Mouse (Mus musculus) midbrain, embryonic 13.5 days (tissue): Measurements from ENCODE around the gene Sod3. TPM values are rescaled to one million over a fixed set of nuclear protein-coding genes. Genes with fewer than 3 reads are reported as not detected.

Experiments
- ATAC-seq: fragments of 200-750 bp; cut with Nextera tagmentation; 2 replicates; pipeline ENCODE4 v1.8.0; 2017; ENCODE audit warnings: mild to moderate bottlenecking, moderate TSS enrichment, moderate library complexity
- H3K27ac ChIP-seq: fragments of 300-500 bp; sonication (generic); 2 replicates; pipeline ENCODE4 v1.5.1; 2015; ENCODE audit warnings: inconsistent platforms, mild to moderate bottlenecking, moderate library complexity
- H3K27me3 ChIP-seq: fragments of 300-500 bp; sonication (generic); 2 replicates; pipeline ENCODE4 v1.6.1; 2015; ENCODE audit warnings: mild to moderate bottlenecking, inconsistent platforms
- H3K36me3 ChIP-seq: fragments of 300-500 bp; sonication (generic); 2 replicates; pipeline ENCODE4 v1.6.1; 2015; ENCODE audit warnings: mild to moderate bottlenecking, inconsistent platforms
- H3K4me1 ChIP-seq: fragments of 300-500 bp; sonication (generic); replicated peaks from 2 replicates; pipeline ENCODE4 v1.6.1; 2015; ENCODE audit warnings: inconsistent platforms
- H3K4me2 ChIP-seq: fragments of 300-500 bp; sonication (generic); replicated peaks from 2 replicates; pipeline ENCODE4 v1.6.1; 2015; ENCODE audit warnings: moderate library complexity, mild to moderate bottlenecking, inconsistent platforms
- H3K4me3 ChIP-seq: fragments of 300-500 bp; sonication (generic); replicated peaks from 2 replicates; pipeline ENCODE4 v1.5.1; 2015; ENCODE audit warnings: mild to moderate bottlenecking, inconsistent platforms
- H3K9ac ChIP-seq: fragments of 300-500 bp; sonication (generic); replicated peaks from 2 replicates; pipeline ENCODE4 v1.6.1; 2015; ENCODE audit warnings: mild to moderate bottlenecking, inconsistent platforms
- H3K9me3 ChIP-seq: fragments of 300-500 bp; sonication (generic); 2 replicates; pipeline ENCODE4 v1.6.1; 2016; ENCODE audit warnings: mild to moderate bottlenecking, inconsistent platforms
- WGBS: fragments of 180-500 bp; shearing (Covaris S2); methylation state at CpG from one replicate; pipeline ENCODE4 v1.1.7; 2015; 5-methylcytosine and 5-hydroxymethylcytosine counted together
- polyA plus RNA-seq: library from polyadenylated mRNA; unstranded; fragments of >200 nt; fragmentation: Nextera tagmentation; extraction: Ambion mirVana; gene quantifications from 2 replicates; pipeline ENCODE4 v1.2.1, GENCODE M21; 2015

The Sod3 gene
- 0.50 and 0.52 TPM in 2 replicates for polyA plus RNA-seq

- Histone ChIP-seq H3K9me3 (no peaks in the 10 kb centered on the region), H3K27ac (no peak within 1 kb of the TSS), H3K36me3 (no peaks in the 10 kb centered on the region), H3K27me3 (peaks cover 10% of the 10 kb centered on the region; the same call in 1 of the 2 replicates), H3K9ac (no peak within 1 kb of the TSS), H3K4me3 (no peak within 1 kb of the TSS), H3K4me1 (peaks cover 25% of the 10 kb centered on the region), H3K4me2 (no peak within 1 kb of the TSS)
- WGBS, result 24% methylated on average over 11 of the region's 11 CpGs
- no peak for ATAC-seq
Measured at GRCm38 (mm10) chr5:52363468-52364150, at the start of gene Sod3. TSS of gene Sod3 (plus strand) at chr5:52363791.

- Histone ChIP-seq H3K4me2 (no peak overlapping the region), H3K27me3 (no peaks in the 10 kb centered on the region), H3K27ac (no peak overlapping the region), H3K9me3 (no peaks in the 10 kb centered on the region), H3K9ac (no peak overlapping the region), H3K4me3 (no peak overlapping the region), H3K4me1 (no peaks in the 10 kb centered on the region), H3K36me3 (no peaks in the 10 kb centered on the region)
- WGBS, result 92% methylated on average over 7 of the region's 7 CpGs
- ATAC-seq, result no peak
Measured at GRCm38 (mm10) chr5:52316926-52317325, 46.7 kb upstream of the Sod3 start.

GRCm38 (mm10) chr5:52319499-52319898, 44.1 kb upstream of the Sod3 start:
- H3K9ac ChIP-seq, result no peak overlapping the region
- no peaks in the 10 kb centered on the region for H3K27me3 ChIP-seq
- H3K4me2 ChIP-seq, result no peak overlapping the region
- H3K4me1 ChIP-seq, result no peaks in the 10 kb centered on the region
- no peak for ATAC-seq
- no peak overlapping the region for H3K27ac ChIP-seq
- no peaks in the 10 kb centered on the region for H3K9me3 ChIP-seq
- no peaks in the 10 kb centered on the region for H3K36me3 ChIP-seq
- 84% methylated on average over 8 of the region's 8 CpGs for WGBS
- no peak overlapping the region for H3K4me3 ChIP-seq

- whole genome bisulfite sequencing, result 16% methylated on average over 8 of the region's 8 CpGs
- Histone ChIP-seq H3K9ac (no peak overlapping the region), H3K4me1 (peaks cover 6% of the 10 kb centered on the region; the same call in 1 of the 2 replicates), H3K36me3 (no peaks in the 10 kb centered on the region), H3K9me3 (no peaks in the 10 kb centered on the region), H3K27ac (no peak overlapping the region), H3K27me3 (no peaks in the 10 kb centered on the region), H3K4me3 (no peak overlapping the region), H3K4me2 (no peak overlapping the region)
- no peak for ATAC-seq
Measured at GRCm38 (mm10) chr5:52332120-52332519, 31.5 kb upstream of the Sod3 start.

- Histone ChIP-seq H3K4me2 (no peak overlapping the region), H3K9ac (no peak overlapping the region), H3K36me3 (no peaks in the 10 kb centered on the region), H3K27me3 (no peaks in the 10 kb centered on the region), H3K4me3 (no peak overlapping the region), H3K9me3 (no peaks in the 10 kb centered on the region), H3K4me1 (peaks cover 6% of the 10 kb centered on the region; the same call in 1 of the 2 replicates), H3K27ac (no peak overlapping the region)
- ATAC-seq, result no peak
- 84% methylated on average over 3 of the region's 3 CpGs for WGBS
Measured at GRCm38 (mm10) chr5:52335590-52335989, 28.0 kb upstream of the Sod3 start.

- Histone ChIP-seq H3K36me3 (no peaks in the 10 kb centered on the region), H3K9ac (no peak overlapping the region), H3K4me2 (no peak overlapping the region), H3K27ac (no peak overlapping the region), H3K27me3 (no peaks in the 10 kb centered on the region), H3K4me1 (no peaks in the 10 kb centered on the region), H3K4me3 (no peak overlapping the region), H3K9me3 (no peaks in the 10 kb centered on the region)
- ATAC-seq, result no peak
- 88% methylated on average over 2 of the region's 2 CpGs for WGBS
Measured at GRCm38 (mm10) chr5:52339134-52339533, 24.5 kb upstream of the Sod3 start.

- Histone ChIP-seq H3K36me3 (no peaks in the 10 kb centered on the region), H3K9me3 (no peaks in the 10 kb centered on the region), H3K4me3 (no peak overlapping the region), H3K4me1 (no peaks in the 10 kb centered on the region), H3K4me2 (no peak overlapping the region), H3K27ac (no peak overlapping the region), H3K27me3 (no peaks in the 10 kb centered on the region), H3K9ac (no peak overlapping the region)
- 84% methylated on average over 2 of the region's 2 CpGs for WGBS
- no peak for ATAC-seq
Measured at GRCm38 (mm10) chr5:52346890-52347289, 16.7 kb upstream of the Sod3 start.

GRCm38 (mm10) chr5:52350451-52350850, 13.1 kb upstream of the Sod3 start:
- WGBS, result 89% methylated on average over 2 of the region's 2 CpGs
- ATAC-seq, result no peak

GRCm38 (mm10) chr5:52351561-52351960, 12.0 kb upstream of the Sod3 start:
- Histone ChIP-seq H3K36me3 (no peaks in the 10 kb centered on the region), H3K9ac (no peak overlapping the region), H3K27ac (no peak overlapping the region), H3K9me3 (no peaks in the 10 kb centered on the region), H3K4me2 (no peak overlapping the region), H3K4me3 (no peak overlapping the region), H3K4me1 (no peaks in the 10 kb centered on the region), H3K27me3 (no peaks in the 10 kb centered on the region)
- no peak for ATAC-seq
- 91% methylated on average over 2 of the region's 2 CpGs for WGBS

More at GRCm38 (mm10) chr5:52350451-52350850, 13.1 kb upstream of the Sod3 start:
- H3K27me3 ChIP-seq, result no peaks in the 10 kb centered on the region
- H3K9ac ChIP-seq, result no peak overlapping the region
- no peak overlapping the region for H3K4me2 ChIP-seq
- H3K4me3 ChIP-seq, result no peak overlapping the region
- no peaks in the 10 kb centered on the region for H3K36me3 ChIP-seq
- H3K9me3 ChIP-seq, result no peaks in the 10 kb centered on the region
- no peak overlapping the region for H3K27ac ChIP-seq
- H3K4me1 ChIP-seq, result no peaks in the 10 kb centered on the region

- no peaks in the 10 kb centered on the region for H3K4me1 ChIP-seq
- H3K4me2 ChIP-seq, result no peak overlapping the region
- no peaks in the 10 kb centered on the region for H3K9me3 ChIP-seq
- no peak for ATAC-seq
- no peak overlapping the region for H3K9ac ChIP-seq
- H3K4me3 ChIP-seq, result no peak overlapping the region
- WGBS, result 88% methylated on average over 5 of the region's 5 CpGs
- H3K27me3 ChIP-seq, result no peaks in the 10 kb centered on the region
- no peak overlapping the region for H3K27ac ChIP-seq
- H3K36me3 ChIP-seq, result no peaks in the 10 kb centered on the region
Measured at GRCm38 (mm10) chr5:52352730-52353129, 10.9 kb upstream of the Sod3 start.

GRCm38 (mm10) chr5:52354441-52354840, 9.2 kb upstream of the Sod3 start:
- Histone ChIP-seq H3K27ac (no peak overlapping the region), H3K9ac (no peak overlapping the region), H3K4me3 (no peak overlapping the region), H3K9me3 (no peaks in the 10 kb centered on the region), H3K4me1 (no peaks in the 10 kb centered on the region), H3K4me2 (no peak overlapping the region), H3K27me3 (no peaks in the 10 kb centered on the region), H3K36me3 (no peaks in the 10 kb centered on the region)
- ATAC-seq, result no peak
- 95% methylated on average over 4 of the region's 4 CpGs for WGBS

- Histone ChIP-seq H3K4me3 (no peak overlapping the region), H3K4me2 (no peak overlapping the region), H3K27me3 (no peaks in the 10 kb centered on the region), H3K27ac (no peak overlapping the region), H3K36me3 (no peaks in the 10 kb centered on the region), H3K9ac (no peak overlapping the region), H3K4me1 (peaks cover 7% of the 10 kb centered on the region; the same call in 1 of the 2 replicates), H3K9me3 (no peaks in the 10 kb centered on the region)
- WGBS, result 90% methylated on average over 7 of the region's 7 CpGs
- no peak for ATAC-seq
Measured at GRCm38 (mm10) chr5:52355612-52356011, 8.0 kb upstream of the Sod3 start.
